Mouse (Mus musculus) cortical plate, adult 2 months (tissue): ENCODE measurements around the gene Ptafr.

ENCODE experiments used
- CTCF ChIP-seq: fragments of 200-500 bp; IDR thresholded peaks from 2 replicates; pipeline ENCODE4 v1.5.1; 2011; ENCODE audit warnings: mild to moderate bottlenecking, control low read depth, low read length; ENCODE audit not compliant: insufficient read depth; ENCODE audit errors: extremely low read depth
- POLR2A ChIP-seq: fragments of 200-500 bp; IDR thresholded peaks from 2 replicates; pipeline ENCODE4 v1.6.1; 2011; ENCODE audit warnings: mild to moderate bottlenecking, low read length, control low read depth; ENCODE audit not compliant: insufficient read depth; ENCODE audit errors: extremely low read depth

GRCm38 (mm10) chr4:132610301-132610984, 46.6 kb downstream of the Ptafr start:
- no peak for TF ChIP-seq CTCF
- TF ChIP-seq POLR2A, result no peak
